Mouse (Mus musculus) kidney, embryonic 16.5 days (tissue): ENCODE measurements around the gene Spint2. TPM values are rescaled to one million over a fixed set of nuclear protein-coding genes. Genes with fewer than 3 reads are reported as not detected.

Experiments used
- ATAC-seq: fragments of 200-750 bp; cut with Nextera tagmentation; 2 replicates; pipeline ENCODE4 v1.8.0; 2017; ENCODE audit warnings: moderate TSS enrichment; ENCODE audit not compliant: low FRiP score, low TSS enrichment
- H3K27ac ChIP-seq: fragments of 300-500 bp; sonication (generic); 2 replicates; pipeline ENCODE4 v1.5.1; 2014; ENCODE audit warnings: low read length
- H3K27me3 ChIP-seq: fragments of 300-500 bp; sonication (generic); 2 replicates; pipeline ENCODE4 v1.6.1; 2014; ENCODE audit warnings: low read length, control low read depth, mixed read lengths; ENCODE audit not compliant: insufficient read depth
- H3K36me3 ChIP-seq: fragments of 300-500 bp; sonication (generic); 2 replicates; pipeline ENCODE4 v1.6.1; 2014; ENCODE audit warnings: low read length, control low read depth, mixed read lengths; ENCODE audit not compliant: insufficient read depth
- H3K4me1 ChIP-seq: fragments of 300-500 bp; sonication (generic); 2 replicates; pipeline ENCODE4 v1.6.1; 2014; ENCODE audit warnings: low read length, control low read depth, mixed read lengths; ENCODE audit not compliant: insufficient read depth
- H3K4me2 ChIP-seq: fragments of 300-500 bp; sonication (generic); replicated peaks from 2 replicates; pipeline ENCODE4 v1.6.1; 2014; ENCODE audit warnings: low read depth, low read length
- H3K4me3 ChIP-seq: fragments of 300-500 bp; sonication (generic); 2 replicates; pipeline ENCODE4 v1.5.1; 2014; ENCODE audit warnings: mild to moderate bottlenecking, low read length
- H3K9ac ChIP-seq: fragments of 300-500 bp; sonication (generic); replicated peaks from 2 replicates; pipeline ENCODE4 v1.6.1; 2014; ENCODE audit warnings: low read length
- H3K9me3 ChIP-seq: fragments of 300-500 bp; sonication (generic); 2 replicates; pipeline ENCODE4 v1.6.1; 2016; ENCODE audit warnings: low read length, control low read depth
- WGBS: fragments of 180-500 bp; shearing (Covaris S2); extraction: QIAGEN DNeasy Blood & Tissue Kit; methylation state at CpG from one replicate; pipeline ENCODE4 v1.1.7; 2014; 5-methylcytosine and 5-hydroxymethylcytosine counted together
- polyA plus RNA-seq: library from polyadenylated mRNA; unstranded; fragments of >200 nt; fragmentation: Nextera tagmentation; extraction: Ambion mirVana; gene quantifications from 2 replicates; pipeline ENCODE4 v1.2.1, GENCODE M21; 2015

The Spint2 gene
- polyA plus RNA-seq, 1 experiment from 2014 or later: 295 TPM

DNA sequence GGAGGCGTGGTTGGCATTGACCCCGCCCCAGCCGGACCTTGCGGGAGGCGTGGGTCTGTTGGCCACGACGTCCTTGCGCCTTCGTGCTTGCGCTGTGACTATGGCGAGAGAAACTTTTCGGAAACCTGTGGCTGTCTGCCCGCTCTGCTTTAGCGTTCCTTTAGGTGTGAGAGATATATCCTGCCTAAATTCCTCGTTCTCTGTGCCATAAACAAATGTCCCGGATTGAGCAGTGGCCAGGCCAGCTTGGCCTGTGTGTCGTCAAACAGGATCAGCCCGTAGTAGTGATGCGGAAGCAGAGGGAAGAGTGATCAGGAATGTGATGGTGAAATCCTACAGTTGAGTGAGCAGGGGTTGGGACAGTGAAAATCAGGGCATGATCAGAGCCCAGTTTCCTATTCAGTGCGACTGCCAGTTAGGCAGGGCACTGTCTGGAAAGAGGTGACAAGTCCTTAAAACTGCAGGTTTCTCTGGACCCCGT is 402 bp upstream of the Spint2 start:
- Histone ChIP-seq H3K36me3 (no peaks in the 10 kb centered on the region), H3K4me1 (peaks cover 14% of the 10 kb centered on the region; the same call in 1 of the 2 replicates), H3K9me3 (no peaks in the 10 kb centered on the region), H3K4me3 (peak overlapping the region; percentile 70), H3K9ac (peak overlapping the region; percentile 77), H3K27me3 (peaks cover 24% of the 10 kb centered on the region), H3K4me2 (peak overlapping the region; percentile 92), H3K27ac (0 out of 2 replicates have a peak overlapping the region, but pooled peaks have one; percentile 26)
- peak; percentile 55 for ATAC-seq
- WGBS: 7% methylated on average over 21 of the region's 21 CpGs

GRCm38 (mm10) chr7:29280801-29281200 is 911 bp downstream of the Spint2 start:
- Histone ChIP-seq H3K9me3 (no peaks in the 10 kb centered on the region), H3K4me3 (peak overlapping the region; percentile 70), H3K27me3 (peaks cover 24% of the 10 kb centered on the region), H3K27ac (no peak overlapping the region), H3K9ac (peak overlapping the region; percentile 77), H3K4me2 (peak overlapping the region; percentile 92), H3K36me3 (no peaks in the 10 kb centered on the region), H3K4me1 (peaks cover 20% of the 10 kb centered on the region; the same call in 1 of the 2 replicates)
- no peak for ATAC-seq
- 9% methylated on average over 13 of the region's 13 CpGs for WGBS

- Histone ChIP-seq H3K27ac (no peak overlapping the region), H3K9ac (peak overlapping the region; percentile 77; the same call in 1 of the 2 replicates), H3K4me1 (peaks cover 20% of the 10 kb centered on the region; the same call in 1 of the 2 replicates), H3K27me3 (peaks cover 24% of the 10 kb centered on the region), H3K4me3 (peak overlapping the region; percentile 70), H3K4me2 (peak overlapping the region; percentile 92), H3K9me3 (no peaks in the 10 kb centered on the region), H3K36me3 (no peaks in the 10 kb centered on the region)
- ATAC-seq: no peak
- WGBS: 78% methylated on average over 8 of the region's 8 CpGs
Measured at GRCm38 (mm10) chr7:29279924-29280323, 1.8 kb downstream of the Spint2 start.

DNA sequence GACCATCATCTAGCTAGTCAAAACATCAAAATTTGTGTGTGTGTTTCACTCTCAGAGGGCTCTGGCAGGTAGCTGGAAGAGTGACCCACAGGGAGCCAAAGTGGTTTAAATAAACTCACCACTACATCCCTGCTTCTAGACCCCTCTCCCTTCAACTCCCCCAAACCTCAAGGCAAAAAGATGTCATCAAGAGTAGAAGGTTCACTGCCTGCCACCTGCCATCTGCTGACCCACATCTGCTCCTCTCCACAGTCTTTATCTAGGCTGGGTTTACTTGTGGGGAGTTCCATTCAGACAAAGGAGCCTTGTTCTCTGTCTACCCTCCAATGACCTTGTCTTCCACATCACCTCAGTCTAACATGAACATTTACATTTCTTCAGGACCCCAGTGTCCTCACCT is 2.5 kb downstream of the Spint2 start:
- Histone ChIP-seq H3K27ac (no peak overlapping the region), H3K27me3 (peaks cover 24% of the 10 kb centered on the region; the same call in 1 of the 2 replicates), H3K4me3 (no peak overlapping the region), H3K4me2 (no peak overlapping the region), H3K4me1 (peaks cover 20% of the 10 kb centered on the region; the same call in 1 of the 2 replicates), H3K36me3 (no peaks in the 10 kb centered on the region), H3K9ac (no peak overlapping the region), H3K9me3 (no peaks in the 10 kb centered on the region)
- no peak for ATAC-seq

DNA sequence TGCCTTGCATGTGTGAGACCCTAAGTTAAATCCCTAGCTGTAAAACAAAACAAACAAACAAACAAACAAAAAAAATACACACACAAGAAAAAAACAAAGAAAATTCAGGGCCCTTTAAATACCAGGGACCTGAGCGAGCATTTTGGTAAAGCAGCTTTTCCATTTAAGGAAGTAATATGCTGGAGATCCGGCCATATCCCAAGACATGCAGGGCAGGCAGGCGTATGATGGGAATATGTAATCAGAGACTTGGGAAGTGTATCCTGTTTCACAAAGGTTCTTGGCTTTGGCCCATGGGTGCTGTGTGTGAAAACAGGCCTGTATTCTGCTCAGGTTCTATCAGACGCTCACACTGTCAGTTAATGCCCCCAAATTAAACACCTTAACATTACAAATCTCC is 4.2 kb downstream of the Spint2 start:
- peaks cover 24% of the 10 kb centered on the region for H3K4me1 ChIP-seq
- H3K9me3 ChIP-seq: no peaks in the 10 kb centered on the region
- peaks cover 24% of the 10 kb centered on the region; the same call in 1 of the 2 replicates for H3K27me3 ChIP-seq
- H3K9ac ChIP-seq: no peak overlapping the region
- H3K36me3 ChIP-seq: no peaks in the 10 kb centered on the region
- 75% methylated on average over 4 of the region's 4 CpGs for WGBS
- H3K27ac ChIP-seq: no peak overlapping the region
- no peak overlapping the region for H3K4me2 ChIP-seq
- no peak overlapping the region for H3K4me3 ChIP-seq
- no peak for ATAC-seq

- Histone ChIP-seq H3K9me3 (no peaks in the 10 kb centered on the region), H3K27me3 (peaks cover 17% of the 10 kb centered on the region; the same call in 1 of the 2 replicates), H3K27ac (peak overlapping the region; percentile 49; the same call in 1 of the 2 replicates), H3K36me3 (no peaks in the 10 kb centered on the region), H3K4me1 (peaks cover 21% of the 10 kb centered on the region), H3K4me2 (no peak overlapping the region), H3K9ac (no peak overlapping the region), H3K4me3 (no peak overlapping the region)
- WGBS: 46% methylated on average over 5 of the region's 5 CpGs
- no peak for ATAC-seq
Measured at GRCm38 (mm10) chr7:29276715-29277114, 5.0 kb downstream of the Spint2 start.

GRCm38 (mm10) chr7:29271687-29272465 is 9.8 kb downstream of the Spint2 start:
- ATAC-seq: no peak
- WGBS: 47% methylated on average over 8 of the region's 8 CpGs
- Histone ChIP-seq H3K36me3 (no peaks in the 10 kb centered on the region), H3K9me3 (no peaks in the 10 kb centered on the region), H3K4me1 (peaks cover 33% of the 10 kb centered on the region), H3K4me3 (no peak overlapping the region), H3K27me3 (no peaks in the 10 kb centered on the region), H3K4me2 (no peak overlapping the region), H3K27ac (peak overlapping the region; percentile 56), H3K9ac (no peak overlapping the region)

DNA sequence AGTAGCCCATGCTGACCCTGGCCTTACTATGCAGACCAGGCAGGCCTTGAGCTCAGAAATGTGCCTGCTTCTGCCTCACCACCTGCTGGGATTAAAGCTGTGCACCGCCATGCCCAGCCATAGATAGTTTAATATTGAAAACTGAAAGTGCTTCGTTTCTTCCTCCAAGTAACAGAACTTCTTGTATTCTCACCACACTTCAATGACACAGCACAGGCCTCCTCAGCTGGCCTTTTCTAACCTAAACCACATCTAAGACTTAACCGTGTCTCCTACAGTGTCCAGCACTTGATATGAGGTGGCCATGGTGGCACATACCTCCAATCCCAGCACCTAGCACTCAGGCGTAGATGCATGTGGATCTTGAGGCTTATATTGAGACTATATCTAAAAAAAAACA is 11.3 kb downstream of the Spint2 start:
- Histone ChIP-seq H3K9me3 (no peaks in the 10 kb centered on the region), H3K4me3 (no peak overlapping the region), H3K4me1 (peaks cover 34% of the 10 kb centered on the region), H3K4me2 (no peak overlapping the region), H3K9ac (no peak overlapping the region), H3K27me3 (no peaks in the 10 kb centered on the region), H3K27ac (no peak overlapping the region), H3K36me3 (no peaks in the 10 kb centered on the region)
- no peak for ATAC-seq
- WGBS: 83% methylated on average over 4 of the region's 4 CpGs

DNA sequence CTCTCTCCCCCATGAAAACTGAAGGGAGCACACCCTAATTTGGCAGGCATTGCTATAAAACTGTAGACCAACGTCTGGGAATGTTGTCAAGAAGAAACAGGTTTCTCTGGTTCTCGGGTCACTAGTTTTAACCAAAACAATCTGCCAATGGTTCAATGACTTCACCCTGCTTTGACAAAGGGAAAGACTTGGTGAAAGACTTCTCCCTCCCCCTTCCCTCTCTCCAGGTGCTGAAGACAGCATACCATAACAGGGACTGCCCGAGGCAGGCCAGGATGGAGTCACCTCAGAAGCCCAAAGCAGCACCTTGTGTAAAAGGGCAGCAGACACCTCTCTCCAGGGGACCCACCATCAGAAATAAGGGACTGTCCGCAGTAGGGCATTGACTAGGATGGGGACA is 14.8 kb downstream of the Spint2 start:
- Histone ChIP-seq H3K9ac (no peak overlapping the region), H3K27ac (peak overlapping the region; percentile 37; the same call in 1 of the 2 replicates), H3K4me1 (peaks cover 44% of the 10 kb centered on the region), H3K4me3 (no peak overlapping the region), H3K36me3 (no peaks in the 10 kb centered on the region), H3K4me2 (no peak overlapping the region), H3K27me3 (no peaks in the 10 kb centered on the region), H3K9me3 (no peaks in the 10 kb centered on the region)
- ATAC-seq: peak; percentile 66
- WGBS: 31% methylated on average over 4 of the region's 4 CpGs

DNA sequence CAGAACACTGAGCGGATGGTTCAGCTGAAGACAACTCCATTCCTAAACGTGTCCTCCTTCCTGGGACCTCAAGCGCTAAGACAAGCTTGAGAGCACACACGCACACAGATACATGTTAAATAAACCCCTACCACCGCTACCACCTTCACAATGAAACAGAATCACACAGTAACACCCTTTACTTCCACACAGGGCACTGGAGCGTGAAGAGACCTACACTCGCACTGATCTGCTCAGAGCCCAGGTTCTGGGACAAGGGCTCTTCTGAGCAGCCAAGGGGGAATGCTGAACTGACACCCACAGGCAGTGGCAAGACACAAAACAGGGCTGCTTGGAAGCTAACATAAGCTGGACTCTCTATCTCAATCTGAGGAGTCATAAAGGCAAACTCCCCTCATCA is 16.1 kb downstream of the Spint2 start:
- Histone ChIP-seq H3K27me3 (no peaks in the 10 kb centered on the region), H3K4me2 (no peak overlapping the region), H3K9me3 (no peaks in the 10 kb centered on the region), H3K27ac (no peak overlapping the region), H3K4me3 (no peak overlapping the region), H3K4me1 (peaks cover 34% of the 10 kb centered on the region), H3K9ac (no peak overlapping the region), H3K36me3 (no peaks in the 10 kb centered on the region)
- WGBS: 44% methylated on average over 7 of the region's 7 CpGs
- ATAC-seq: peak; percentile 64; the same call in 1 of the 2 replicates
